Mouse (Mus musculus): ENCODE measurements around the gene Fbxo27. TPM values are rescaled to one million over a fixed set of nuclear protein-coding genes. Genes with fewer than 3 reads are reported as not detected.
A peak's percentile ranks its signal among the peaks of the same experiment; 100 is the strongest.
"Not testable (repeated sequence)": the region's sequence is repeated elsewhere in the genome, so short reads cannot be mapped to it uniquely, and the experiment has no call there.

Fbxo27 gene
- polyA plus RNA-seq, 1 experiment from 2014 or later, result 1.7 TPM

GRCm38 (mm10) chr7:28697277-28697676 lies 4.6 kb downstream of the Fbxo27 start:
- DNase-seq (ENCODE audit: low spot score) (peak; percentile 63), ATAC-seq (ENCODE audit: low FRiP score, low TSS enrichment) (peak; percentile 52)
- WGBS, result 64% methylated on average over 11 of the region's 11 CpGs
- TF ChIP-seq EP300 (optimal IDR thresholded peaks at IDR 0.05) (no peak), CTCF (IDR thresholded peaks at IDR 0.05; ENCODE audit: low read depth) (no peak)
- Histone ChIP-seq H3K36me3 (ENCODE audit: control insufficient read depth, insufficient read depth, low read length) (no peaks in the 10 kb centered on the region), H3K4me2 (replicated peaks; ENCODE audit: low read depth) (no peak overlapping the region), H3K9me3 (ENCODE audit: control insufficient read depth, low read length) (no peaks in the 10 kb centered on the region), H3K4me3 (ENCODE audit: low read depth, low read length) (no peak overlapping the region), H3K27me3 (ENCODE audit: control insufficient read depth, insufficient read depth, low read length) (no peaks in the 10 kb centered on the region), H3K9ac (ENCODE audit: low read length) (no peak overlapping the region), H3K27ac (replicated peaks) (0 out of 2 replicates have a peak overlapping the region, but pooled peaks have one; percentile 5), H3K4me1 (replicated peaks; ENCODE audit: control insufficient read depth, insufficient read depth) (no peaks in the 10 kb centered on the region; the same call in 1 of the 2 replicates)

DNA sequence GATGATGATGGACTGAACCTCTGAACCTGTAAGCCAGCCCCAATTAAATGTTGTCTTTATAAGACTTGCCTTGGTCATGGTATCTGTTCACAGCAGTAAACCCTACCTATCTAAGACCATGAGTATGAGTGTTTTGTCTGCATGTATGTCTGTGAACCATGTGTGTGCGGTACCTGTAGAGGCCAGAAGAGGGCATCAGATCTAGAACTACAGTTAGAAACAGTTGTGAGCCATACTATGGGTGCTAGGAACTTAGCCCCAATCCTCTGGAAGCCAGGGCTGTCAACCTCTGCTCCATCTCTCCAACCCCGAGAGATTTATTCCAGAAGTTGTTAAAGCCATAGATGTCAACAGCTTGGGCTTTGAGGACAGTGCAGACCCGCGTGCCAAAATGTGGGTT lies 7.6 kb downstream of the Fbxo27 start:
- no peak overlapping the region for H3K9ac ChIP-seq (ENCODE audit: low read length)
- TF ChIP-seq CTCF (IDR thresholded peaks at IDR 0.05; ENCODE audit: low read depth) (no peak), EP300 (optimal IDR thresholded peaks at IDR 0.05) (no peak)
- H3K4me2 ChIP-seq (replicated peaks; ENCODE audit: low read depth), result no peak overlapping the region
- WGBS, result 95% methylated on average over 4 of the region's 4 CpGs
- no peaks in the 10 kb centered on the region for H3K4me1 ChIP-seq (replicated peaks; ENCODE audit: control insufficient read depth, insufficient read depth)
- H3K27me3 ChIP-seq (ENCODE audit: control insufficient read depth, insufficient read depth, low read length), result no peaks in the 10 kb centered on the region
- no peak for DNase-seq (ENCODE audit: low spot score)
- H3K36me3 ChIP-seq (ENCODE audit: control insufficient read depth, insufficient read depth, low read length), result no peaks in the 10 kb centered on the region
- no peak overlapping the region for H3K27ac ChIP-seq (replicated peaks)
- no peak overlapping the region for H3K4me3 ChIP-seq (ENCODE audit: low read depth, low read length)
- ATAC-seq (ENCODE audit: low FRiP score, low TSS enrichment), result no peak
- no peaks in the 10 kb centered on the region for H3K9me3 ChIP-seq (ENCODE audit: control insufficient read depth, low read length)

DNA sequence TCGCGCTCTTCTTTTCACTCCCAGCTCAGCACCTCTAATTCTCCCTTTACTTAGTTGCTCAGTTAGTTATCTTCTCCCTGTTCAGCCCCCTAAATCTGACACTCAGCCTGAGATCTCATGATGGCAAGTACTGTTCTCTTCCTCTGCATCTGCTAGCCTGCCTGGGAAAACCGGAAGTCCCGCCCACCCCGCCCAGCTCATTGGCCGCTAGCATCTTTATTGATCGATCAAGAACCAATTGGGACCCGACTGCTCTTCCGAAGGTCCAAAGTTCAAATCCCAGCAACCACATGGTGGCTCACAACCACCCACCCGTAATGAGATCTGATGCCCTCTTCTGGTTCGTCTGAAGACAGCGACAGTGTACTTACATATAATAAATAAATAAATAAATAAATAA lies 8.7 kb downstream of the Fbxo27 start:
- H3K4me2 ChIP-seq (replicated peaks; ENCODE audit: low read depth); H3K4me1 ChIP-seq (replicated peaks; ENCODE audit: control insufficient read depth, insufficient read depth); DNase-seq (ENCODE audit: low spot score); ATAC-seq (ENCODE audit: low FRiP score, low TSS enrichment); H3K27me3 ChIP-seq (ENCODE audit: control insufficient read depth, insufficient read depth, low read length); H3K4me3 ChIP-seq (ENCODE audit: low read depth, low read length); H3K36me3 ChIP-seq (ENCODE audit: control insufficient read depth, insufficient read depth, low read length); H3K27ac ChIP-seq (replicated peaks); H3K9me3 ChIP-seq (ENCODE audit: control insufficient read depth, low read length); H3K9ac ChIP-seq (ENCODE audit: low read length): not testable (repeated sequence)
- 94% methylated on average over 12 of the region's 12 CpGs for WGBS

- TF ChIP-seq CTCF (IDR thresholded peaks at IDR 0.05; ENCODE audit: low read depth), result no peak
- no peak for TF ChIP-seq EP300 (optimal IDR thresholded peaks at IDR 0.05)
- H3K27ac ChIP-seq (replicated peaks), result no peak overlapping the region
These were observed 10.0 kb downstream of the Fbxo27 start for GRCm38 (mm10) chr7:28702601-28703143.

DNA sequence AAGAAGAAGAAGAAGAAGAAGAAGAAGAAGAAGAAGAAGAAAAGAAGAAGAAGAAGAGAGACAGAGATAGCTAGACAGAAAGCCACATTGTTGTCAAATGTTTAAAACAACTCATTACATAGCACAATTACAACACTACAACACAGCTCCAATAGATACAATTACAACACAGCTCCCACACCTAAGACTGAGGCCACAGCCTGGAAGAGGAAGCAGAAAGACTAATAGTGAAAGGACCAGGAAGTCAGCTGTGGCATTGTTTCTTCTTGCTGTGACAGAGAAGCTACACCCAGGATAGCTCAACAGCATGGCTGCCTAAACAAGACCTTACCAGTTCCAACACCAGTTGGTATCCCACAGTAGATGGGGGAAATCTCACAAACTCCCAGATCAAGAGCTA lies 16.8 kb downstream of the Fbxo27 start:
- no peak for TF ChIP-seq CTCF (IDR thresholded peaks at IDR 0.05; ENCODE audit: low read depth)
- TF ChIP-seq EP300 (optimal IDR thresholded peaks at IDR 0.05), result no peak
- ATAC-seq (ENCODE audit: low FRiP score, low TSS enrichment) (no peak), DNase-seq (ENCODE audit: low spot score) (no peak)
- H3K36me3 ChIP-seq (ENCODE audit: control insufficient read depth, insufficient read depth, low read length), result no peaks in the 10 kb centered on the region
- H3K9ac ChIP-seq (ENCODE audit: low read length), result no peak overlapping the region
- no peaks in the 10 kb centered on the region for H3K27me3 ChIP-seq (ENCODE audit: control insufficient read depth, insufficient read depth, low read length)
- H3K9me3 ChIP-seq (ENCODE audit: control insufficient read depth, low read length), result no peaks in the 10 kb centered on the region
- H3K4me2 ChIP-seq (replicated peaks; ENCODE audit: low read depth), result no peak overlapping the region
- H3K27ac ChIP-seq (replicated peaks), result no peak overlapping the region
- H3K4me1 ChIP-seq (replicated peaks; ENCODE audit: control insufficient read depth, insufficient read depth), result no peaks in the 10 kb centered on the region
- H3K4me3 ChIP-seq (ENCODE audit: low read depth, low read length), result no peak overlapping the region

More at GRCm38 (mm10) chr7:28702601-28703143, 10.0 kb downstream of the Fbxo27 start:
- no peaks in the 10 kb centered on the region for H3K27me3 ChIP-seq (ENCODE audit: control insufficient read depth, insufficient read depth, low read length)
- no peak overlapping the region for H3K9ac ChIP-seq (ENCODE audit: low read length)
- no peaks in the 10 kb centered on the region for H3K9me3 ChIP-seq (ENCODE audit: control insufficient read depth, low read length)
- no peaks in the 10 kb centered on the region for H3K36me3 ChIP-seq (ENCODE audit: control insufficient read depth, insufficient read depth, low read length)
- H3K4me2 ChIP-seq (replicated peaks; ENCODE audit: low read depth), result no peak overlapping the region
- 53% methylated on average over 9 of the region's 9 CpGs for WGBS
- ATAC-seq (ENCODE audit: low FRiP score, low TSS enrichment) (no peak), DNase-seq (ENCODE audit: low spot score) (no peak)
- no peak overlapping the region for H3K4me3 ChIP-seq (ENCODE audit: low read depth, low read length)
- H3K4me1 ChIP-seq (replicated peaks; ENCODE audit: control insufficient read depth, insufficient read depth), result no peaks in the 10 kb centered on the region

DNA sequence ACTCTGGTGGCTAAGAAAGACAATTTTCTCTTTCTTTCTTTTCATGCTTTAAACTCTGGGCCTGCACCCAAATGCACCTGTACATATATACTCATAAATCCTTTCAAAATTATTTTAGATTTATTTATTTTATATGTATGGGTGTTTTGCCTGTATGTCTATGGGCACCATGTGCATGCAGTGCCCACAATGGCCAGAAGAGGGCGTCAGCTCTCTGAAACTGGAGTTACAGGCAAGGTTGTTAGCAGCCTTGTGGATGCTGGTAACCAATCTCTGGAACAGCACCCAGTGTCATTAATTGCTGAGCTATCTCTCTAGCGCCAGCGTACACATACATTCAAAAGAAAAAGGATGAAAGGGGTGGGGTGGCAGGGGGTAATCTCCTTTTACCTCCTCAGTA lies 18.3 kb downstream of the Fbxo27 start:
- Histone ChIP-seq H3K27ac (replicated peaks) (no peak overlapping the region), H3K9ac (ENCODE audit: low read length) (no peak overlapping the region), H3K4me3 (ENCODE audit: low read depth, low read length) (no peak overlapping the region), H3K4me2 (replicated peaks; ENCODE audit: low read depth) (no peak overlapping the region), H3K4me1 (replicated peaks; ENCODE audit: control insufficient read depth, insufficient read depth) (no peaks in the 10 kb centered on the region), H3K36me3 (ENCODE audit: control insufficient read depth, insufficient read depth, low read length) (no peaks in the 10 kb centered on the region), H3K9me3 (ENCODE audit: control insufficient read depth, low read length) (no peaks in the 10 kb centered on the region), H3K27me3 (ENCODE audit: control insufficient read depth, insufficient read depth, low read length) (no peaks in the 10 kb centered on the region)
- no peak for DNase-seq (ENCODE audit: low spot score)
- no peak for TF ChIP-seq EP300 (optimal IDR thresholded peaks at IDR 0.05)
- peak; percentile 46 for TF ChIP-seq CTCF (IDR thresholded peaks at IDR 0.05; ENCODE audit: low read depth)
- no peak for ATAC-seq (ENCODE audit: low FRiP score, low TSS enrichment)
- 65% methylated on average over 3 of the region's 3 CpGs for WGBS

Data from stomach, postnatal 0 days (tissue).